Mouse (Mus musculus) embryonic facial prominence, embryonic 12.5 days (tissue): ENCODE data around the gene Sh2b1. TPM values are rescaled to one million over a fixed set of nuclear protein-coding genes. Genes with fewer than 3 reads are reported as not detected.

Experiments used
- ATAC-seq: fragments of 200-750 bp; cut with Nextera tagmentation; 2 replicates; pipeline ENCODE4 v1.8.0; 2017; ENCODE audit not compliant: insufficient number of reproducible peaks, insufficient read depth, low FRiP score, low TSS enrichment
- H3K27ac ChIP-seq: fragments of 300-500 bp; sonication (generic); 2 replicates; pipeline ENCODE4 v1.5.1; 2016; ENCODE audit warnings: mild to moderate bottlenecking
- H3K27me3 ChIP-seq: fragments of 300-500 bp; sonication (generic); 2 replicates; pipeline ENCODE4 v1.6.1; 2016; ENCODE audit warnings: mild to moderate bottlenecking, moderate library complexity
- H3K36me3 ChIP-seq: fragments of 300-500 bp; sonication (generic); 2 replicates; pipeline ENCODE4 v1.6.1; 2016; ENCODE audit warnings: mild to moderate bottlenecking
- H3K4me1 ChIP-seq: fragments of 300-500 bp; sonication (generic); 2 replicates; pipeline ENCODE4 v1.6.1; 2016
- H3K4me2 ChIP-seq: fragments of 300-500 bp; sonication (generic); replicated peaks from 2 replicates; pipeline ENCODE4 v1.6.1; 2016; ENCODE audit warnings: mild to moderate bottlenecking, moderate library complexity
- H3K4me3 ChIP-seq: fragments of 300-500 bp; sonication (generic); 2 replicates; pipeline ENCODE4 v1.5.1; 2016; ENCODE audit warnings: mild to moderate bottlenecking
- H3K9ac ChIP-seq: fragments of 300-500 bp; sonication (generic); 2 replicates; pipeline ENCODE4 v1.6.1; 2016; ENCODE audit warnings: mild to moderate bottlenecking, moderate library complexity
- H3K9me3 ChIP-seq: fragments of 300-500 bp; sonication (generic); 2 replicates; pipeline ENCODE4 v1.6.1; 2016; ENCODE audit warnings: mild to moderate bottlenecking, moderate library complexity
- WGBS: fragments of 180-500 bp; shearing (Covaris S2); methylation state at CpG from one replicate; pipeline ENCODE4 v1.1.7; 2016; 5-methylcytosine and 5-hydroxymethylcytosine counted together
- polyA plus RNA-seq: library from polyadenylated mRNA; unstranded; fragments of >200 nt; fragmentation: Nextera tagmentation; extraction: Ambion mirVana; gene quantifications from 2 replicates; pipeline ENCODE4 v1.2.1, GENCODE M21; 2016

The Sh2b1 gene
- polyA plus RNA-seq, 1 experiment from 2014 or later, result 60.2 TPM

GRCm38 (mm10) chr7:126473470-126474086 is 1.6 kb downstream of the Sh2b1 start:
- H3K4me2 ChIP-seq, result peak overlapping the region; percentile 96
- H3K4me1 ChIP-seq, result peaks cover 16% of the 10 kb centered on the region
- peaks cover 44% of the 10 kb centered on the region for H3K36me3 ChIP-seq
- peak overlapping the region; percentile 90 for H3K4me3 ChIP-seq
- H3K9ac ChIP-seq, result peak overlapping the region; percentile 36; the same call in 1 of the 2 replicates
- 81% methylated on average over 9 of the region's 9 CpGs for WGBS
- H3K9me3 ChIP-seq, result no peaks in the 10 kb centered on the region
- H3K27ac ChIP-seq, result no peak overlapping the region
- no peak for ATAC-seq
- no peaks in the 10 kb centered on the region for H3K27me3 ChIP-seq

- 93% methylated on average over 16 of the region's 16 CpGs for WGBS
Measured at GRCm38 (mm10) chr7:126472713-126473112, 2.5 kb downstream of the Sh2b1 start.

GRCm38 (mm10) chr7:126472306-126472705 is 2.9 kb downstream of the Sh2b1 start:
- 0 out of 2 replicates have a peak overlapping the region, but pooled peaks have one; percentile 10 for H3K9ac ChIP-seq
- H3K4me1 ChIP-seq, result peaks cover 16% of the 10 kb centered on the region
- no peak for ATAC-seq
- H3K4me2 ChIP-seq, result no peak overlapping the region
- H3K4me3 ChIP-seq, result no peak overlapping the region
- WGBS, result 88% methylated on average over 13 of the region's 13 CpGs
- H3K27me3 ChIP-seq, result no peaks in the 10 kb centered on the region
- no peaks in the 10 kb centered on the region for H3K9me3 ChIP-seq
- H3K27ac ChIP-seq, result no peak overlapping the region
- peaks cover 56% of the 10 kb centered on the region for H3K36me3 ChIP-seq

More at GRCm38 (mm10) chr7:126472713-126473112, 2.5 kb downstream of the Sh2b1 start:
- Histone ChIP-seq H3K4me1 (peaks cover 16% of the 10 kb centered on the region), H3K4me2 (no peak overlapping the region), H3K27me3 (no peaks in the 10 kb centered on the region), H3K9ac (0 out of 2 replicates have a peak overlapping the region, but pooled peaks have one; percentile 10), H3K9me3 (no peaks in the 10 kb centered on the region), H3K4me3 (no peak overlapping the region), H3K36me3 (peaks cover 52% of the 10 kb centered on the region), H3K27ac (no peak overlapping the region)
- no peak for ATAC-seq

- Histone ChIP-seq H3K36me3 (peaks cover 61% of the 10 kb centered on the region), H3K9me3 (no peaks in the 10 kb centered on the region), H3K4me3 (no peak overlapping the region), H3K4me2 (no peak overlapping the region), H3K27me3 (no peaks in the 10 kb centered on the region), H3K9ac (no peak overlapping the region), H3K27ac (no peak overlapping the region), H3K4me1 (peaks cover 16% of the 10 kb centered on the region)
- WGBS, result 80% methylated on average over 4 of the region's 4 CpGs
- ATAC-seq, result no peak
Measured at GRCm38 (mm10) chr7:126471853-126472252, 3.4 kb downstream of the Sh2b1 start.

- no peak overlapping the region for H3K9ac ChIP-seq
Measured at GRCm38 (mm10) chr7:126471361-126471760, 3.9 kb downstream of the Sh2b1 start.

GRCm38 (mm10) chr7:126470077-126470476 is 5.1 kb downstream of the Sh2b1 start:
- H3K27ac ChIP-seq, result no peak overlapping the region
- H3K9ac ChIP-seq, result no peak overlapping the region
- H3K27me3 ChIP-seq, result no peaks in the 10 kb centered on the region
- H3K4me3 ChIP-seq, result no peak overlapping the region
- peaks cover 13% of the 10 kb centered on the region for H3K4me1 ChIP-seq
- peaks cover 69% of the 10 kb centered on the region for H3K36me3 ChIP-seq
- 75% methylated on average over 6 of the region's 6 CpGs for WGBS
- no peak for ATAC-seq
- H3K4me2 ChIP-seq, result no peak overlapping the region
- no peaks in the 10 kb centered on the region for H3K9me3 ChIP-seq

More at GRCm38 (mm10) chr7:126471361-126471760, 3.9 kb downstream of the Sh2b1 start:
- Histone ChIP-seq H3K27me3 (no peaks in the 10 kb centered on the region), H3K36me3 (peaks cover 65% of the 10 kb centered on the region), H3K27ac (no peak overlapping the region), H3K4me3 (no peak overlapping the region), H3K4me1 (peaks cover 16% of the 10 kb centered on the region), H3K4me2 (no peak overlapping the region), H3K9me3 (no peaks in the 10 kb centered on the region)
- WGBS, result 93% methylated on average over 5 of the region's 5 CpGs
- no peak for ATAC-seq

- no peak overlapping the region for H3K9ac ChIP-seq
- peaks cover 4% of the 10 kb centered on the region for H3K4me1 ChIP-seq
- no peak overlapping the region for H3K4me2 ChIP-seq
- no peak overlapping the region for H3K4me3 ChIP-seq
- 90% methylated on average over 18 of the region's 18 CpGs for WGBS
- no peaks in the 10 kb centered on the region for H3K27me3 ChIP-seq
- no peaks in the 10 kb centered on the region for H3K9me3 ChIP-seq
- H3K36me3 ChIP-seq, result peaks cover 69% of the 10 kb centered on the region
- ATAC-seq, result no peak
- no peak overlapping the region for H3K27ac ChIP-seq
Measured at GRCm38 (mm10) chr7:126467834-126468627, 7.2 kb downstream of the Sh2b1 start.

- Histone ChIP-seq H3K4me2 (no peak overlapping the region), H3K4me3 (no peak overlapping the region), H3K27ac (no peak overlapping the region), H3K9ac (no peak overlapping the region), H3K4me1 (peaks cover 9% of the 10 kb centered on the region), H3K27me3 (no peaks in the 10 kb centered on the region), H3K9me3 (no peaks in the 10 kb centered on the region), H3K36me3 (peaks cover 62% of the 10 kb centered on the region)
- ATAC-seq, result no peak
- 70% methylated on average over 5 of the region's 5 CpGs for WGBS
Measured at GRCm38 (mm10) chr7:126467271-126467670, 8.0 kb downstream of the Sh2b1 start.

- WGBS, result 92% methylated on average over 5 of the region's 5 CpGs
- H3K27ac ChIP-seq, result 0 out of 2 replicates have a peak overlapping the region, but pooled peaks have one; percentile 38
Measured at GRCm38 (mm10) chr7:126466707-126467106, 8.5 kb downstream of the Sh2b1 start.

GRCm38 (mm10) chr7:126466116-126466515 is 9.1 kb downstream of the Sh2b1 start:
- peak overlapping the region; percentile 38; the same call in 1 of the 2 replicates for H3K27ac ChIP-seq
- H3K9me3 ChIP-seq, result no peaks in the 10 kb centered on the region
- H3K9ac ChIP-seq, result no peak overlapping the region
- WGBS, result 53% methylated on average over 9 of the region's 9 CpGs
- no peaks in the 10 kb centered on the region for H3K27me3 ChIP-seq
- peaks cover 51% of the 10 kb centered on the region for H3K36me3 ChIP-seq
- no peak for ATAC-seq
- H3K4me2 ChIP-seq, result no peak overlapping the region
- peaks cover 9% of the 10 kb centered on the region for H3K4me1 ChIP-seq
- no peak overlapping the region for H3K4me3 ChIP-seq

More at GRCm38 (mm10) chr7:126466707-126467106, 8.5 kb downstream of the Sh2b1 start:
- no peaks in the 10 kb centered on the region for H3K27me3 ChIP-seq
- H3K36me3 ChIP-seq, result peaks cover 57% of the 10 kb centered on the region
- no peaks in the 10 kb centered on the region for H3K9me3 ChIP-seq
- H3K4me1 ChIP-seq, result peaks cover 9% of the 10 kb centered on the region
- H3K4me2 ChIP-seq, result no peak overlapping the region
- no peak overlapping the region for H3K9ac ChIP-seq
- no peak overlapping the region for H3K4me3 ChIP-seq
- ATAC-seq, result no peak

- H3K4me1 ChIP-seq, result peaks cover 15% of the 10 kb centered on the region
- no peak overlapping the region for H3K4me3 ChIP-seq
- H3K27me3 ChIP-seq, result no peaks in the 10 kb centered on the region
- H3K27ac ChIP-seq, result peak overlapping the region; percentile 38; the same call in 1 of the 2 replicates
- WGBS, result 59% methylated on average over 7 of the region's 7 CpGs
- 0 out of 2 replicates have a peak overlapping the region, but pooled peaks have one; percentile 4 for H3K9ac ChIP-seq
- H3K4me2 ChIP-seq, result no peak overlapping the region
- H3K9me3 ChIP-seq, result no peaks in the 10 kb centered on the region
- peaks cover 44% of the 10 kb centered on the region for H3K36me3 ChIP-seq
- ATAC-seq, result no peak
Measured at GRCm38 (mm10) chr7:126465246-126466030, 9.8 kb downstream of the Sh2b1 start.
